Mouse (Mus musculus) frontal cortex, adult (tissue): ENCODE results near the gene Homer3.

Source experiments
- ATAC-seq: cut with Nextera tagmentation; 2 replicates; pipeline ENCODE4 v1.9.2; 2017; ENCODE audit warnings: mild to moderate bottlenecking, moderate library complexity, mixed read lengths; ENCODE audit not compliant: low TSS enrichment

Gene Homer3

DNA sequence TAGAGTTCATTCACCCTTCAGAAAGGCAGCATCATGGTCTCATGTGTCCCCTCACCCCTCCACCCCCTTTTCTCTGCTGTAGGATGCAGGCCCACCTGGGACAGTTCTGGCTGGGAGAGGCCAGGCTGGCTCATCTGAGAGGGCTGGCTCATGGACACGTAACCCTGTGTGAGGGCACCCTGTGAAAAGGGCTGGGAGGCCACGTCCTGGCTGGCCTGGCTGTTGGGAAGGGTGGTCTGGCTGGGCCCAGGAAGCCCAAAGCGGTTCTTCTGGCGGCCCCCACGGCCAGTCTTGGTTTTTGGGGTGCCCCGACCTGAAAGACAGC lies 50.2 kb downstream of the Homer3 start:
- ATAC-seq, result no peak

DNA sequence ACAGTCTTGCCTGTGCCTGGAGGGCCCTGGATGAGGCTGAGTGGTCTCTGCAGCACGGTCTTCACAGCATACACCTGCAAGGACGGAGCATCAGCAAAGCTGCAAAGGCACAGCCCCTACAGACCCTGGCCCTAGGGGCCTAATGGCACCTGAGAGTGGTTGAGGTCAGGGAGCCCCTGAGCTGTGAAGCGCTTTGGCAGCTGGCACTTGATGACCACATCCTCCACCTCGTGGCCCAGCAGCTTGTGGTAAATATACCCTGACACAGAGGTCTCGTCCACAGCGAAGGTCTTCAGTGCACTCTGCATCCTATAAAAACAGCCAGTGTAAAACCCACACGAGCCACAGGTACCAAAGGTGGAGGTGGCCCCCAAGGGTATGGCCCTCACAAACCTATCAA lies 56.3 kb downstream of the Homer3 start:
- no peak for ATAC-seq

DNA sequence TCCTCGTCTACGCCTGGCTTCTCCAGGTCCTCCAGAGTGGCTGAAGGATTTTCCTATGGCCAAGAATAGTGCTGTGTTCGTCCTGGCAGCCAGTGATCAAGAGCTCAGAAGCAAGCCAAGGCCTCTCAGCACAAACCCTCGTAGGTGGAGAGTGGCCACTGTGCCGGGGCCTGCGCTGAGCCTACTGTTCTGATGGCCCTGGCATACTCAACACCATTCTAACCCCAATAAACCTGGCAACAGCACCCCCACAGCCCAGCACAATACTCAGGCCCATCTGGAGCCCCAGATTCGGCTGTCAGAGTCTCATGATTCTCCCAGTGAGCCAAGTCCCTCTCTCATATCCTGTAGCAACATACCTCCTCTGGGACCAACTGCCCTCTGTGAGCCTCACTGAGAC lies 58.0 kb downstream of the Homer3 start:
- peak; percentile 27; the same call in 1 of the 2 replicates for ATAC-seq

DNA sequence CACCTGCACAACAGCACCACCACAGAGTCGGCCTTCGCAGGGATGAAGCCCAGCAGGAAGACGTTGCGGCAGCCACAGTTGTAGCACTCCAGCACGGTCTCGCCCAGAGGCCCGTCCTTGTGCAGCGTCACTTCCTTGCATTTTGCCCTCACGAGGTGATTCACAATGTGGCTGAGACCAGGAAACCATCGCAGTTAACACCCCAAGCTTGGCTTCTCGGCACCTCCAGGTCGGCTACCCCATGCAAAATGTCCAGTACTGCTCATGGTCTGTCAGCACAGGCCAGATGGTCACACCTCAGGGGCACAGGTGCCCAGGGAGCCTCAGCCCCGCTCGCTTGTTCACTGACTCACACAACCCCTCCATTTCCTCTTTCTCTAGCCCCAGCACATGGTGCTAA lies 59.4 kb downstream of the Homer3 start:
- no peak for ATAC-seq

DNA sequence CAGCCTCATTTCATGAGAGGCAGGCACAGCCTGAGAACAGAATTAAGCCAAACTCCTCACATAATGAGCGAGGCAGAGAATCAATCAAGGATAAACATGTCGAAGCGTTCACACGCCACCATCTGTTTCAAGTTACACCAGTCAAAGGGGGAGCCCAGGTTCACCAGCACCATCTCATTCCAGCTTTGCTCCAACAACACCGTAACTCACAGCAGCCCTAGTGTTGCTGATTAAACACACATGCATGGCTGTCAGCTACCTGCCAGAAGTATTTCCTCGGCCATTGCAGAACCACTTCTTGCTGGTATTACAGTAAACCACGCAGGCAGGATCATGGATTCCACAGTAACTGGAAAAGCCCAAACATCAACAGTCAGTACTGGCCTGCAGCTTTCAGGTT lies 60.4 kb downstream of the Homer3 start:
- no peak for ATAC-seq

DNA sequence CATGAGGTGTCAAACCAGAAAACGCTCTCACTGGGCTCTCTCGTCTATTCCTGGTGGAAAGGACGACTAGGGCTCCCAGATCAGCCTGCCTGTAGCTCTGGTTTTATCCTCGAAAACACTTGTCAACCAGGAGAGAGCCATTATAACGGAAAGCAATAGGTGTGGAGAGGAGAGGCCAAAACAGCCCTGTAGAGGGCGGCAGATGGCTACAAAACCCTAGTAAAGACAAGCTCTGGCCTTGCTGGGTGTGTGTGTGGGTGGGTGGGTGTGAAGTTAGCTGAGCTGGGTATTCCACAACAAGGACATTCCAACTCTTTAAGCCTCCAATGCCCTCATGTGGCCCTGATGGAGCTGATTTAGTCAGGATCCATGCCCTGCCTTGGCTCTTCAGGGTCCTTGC lies 61.1 kb downstream of the Homer3 start:
- ATAC-seq, result peak; percentile 66
